Mouse (Mus musculus): ENCODE data around the gene Wfdc16.
"Not testable (repeated sequence)": the region's sequence is repeated elsewhere in the genome, so short reads cannot be mapped to it uniquely, and the experiment has no call there.

Wfdc16 gene

DNA sequence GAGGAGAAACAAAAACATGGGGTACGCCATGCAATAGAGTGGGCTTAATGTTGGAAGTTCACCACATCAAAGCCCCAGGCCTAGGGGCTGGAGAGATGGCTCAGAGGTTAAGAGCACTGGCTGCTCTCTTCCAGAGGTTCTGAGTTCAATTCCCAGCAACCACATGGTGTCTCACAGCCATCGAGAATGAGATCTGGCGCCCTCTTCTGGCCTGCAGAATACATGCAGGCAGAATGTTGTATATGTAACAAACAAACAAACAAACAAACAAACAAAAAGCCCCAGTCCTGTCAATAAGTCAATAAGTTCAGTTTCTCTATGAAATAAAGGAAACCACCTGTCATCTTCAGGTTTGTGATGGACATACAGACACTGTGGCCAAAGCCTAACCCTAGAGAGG lies 38.4 kb downstream of the Wfdc16 start:
- DNase-seq (ENCODE audit: low read depth), result no peak

DNA sequence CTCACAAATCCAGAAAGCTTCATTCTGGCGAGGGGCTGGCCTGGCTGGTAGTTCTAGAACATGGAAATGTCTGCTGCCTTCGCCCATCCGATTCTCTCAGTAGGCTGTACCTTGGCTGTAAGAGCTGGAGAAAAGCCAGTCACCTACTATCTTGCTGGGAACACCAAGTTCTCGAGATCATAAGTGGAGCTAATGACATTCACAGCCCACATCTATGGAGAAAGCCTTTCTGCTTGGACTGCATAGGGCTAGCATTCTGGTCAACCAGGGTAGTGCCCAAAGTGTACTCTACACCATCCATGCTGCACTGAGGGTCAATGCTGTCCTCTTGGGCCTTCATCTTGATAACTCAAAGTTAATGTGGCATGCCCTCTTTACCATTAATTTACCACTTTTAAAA lies 45.1 kb downstream of the Wfdc16 start, which contains the start of gene Eppin:
Gene Eppin (minus strand): TSS at position 101 of the 400 bp plus-strand sequence.
- no peak for DNase-seq (ENCODE audit: low read depth)

- DNase-seq (ENCODE audit: low read depth), result no peak
Measured at GRCm38 (mm10) chr2:164592014-164592413, 46.6 kb downstream of the Wfdc16 start.

DNA sequence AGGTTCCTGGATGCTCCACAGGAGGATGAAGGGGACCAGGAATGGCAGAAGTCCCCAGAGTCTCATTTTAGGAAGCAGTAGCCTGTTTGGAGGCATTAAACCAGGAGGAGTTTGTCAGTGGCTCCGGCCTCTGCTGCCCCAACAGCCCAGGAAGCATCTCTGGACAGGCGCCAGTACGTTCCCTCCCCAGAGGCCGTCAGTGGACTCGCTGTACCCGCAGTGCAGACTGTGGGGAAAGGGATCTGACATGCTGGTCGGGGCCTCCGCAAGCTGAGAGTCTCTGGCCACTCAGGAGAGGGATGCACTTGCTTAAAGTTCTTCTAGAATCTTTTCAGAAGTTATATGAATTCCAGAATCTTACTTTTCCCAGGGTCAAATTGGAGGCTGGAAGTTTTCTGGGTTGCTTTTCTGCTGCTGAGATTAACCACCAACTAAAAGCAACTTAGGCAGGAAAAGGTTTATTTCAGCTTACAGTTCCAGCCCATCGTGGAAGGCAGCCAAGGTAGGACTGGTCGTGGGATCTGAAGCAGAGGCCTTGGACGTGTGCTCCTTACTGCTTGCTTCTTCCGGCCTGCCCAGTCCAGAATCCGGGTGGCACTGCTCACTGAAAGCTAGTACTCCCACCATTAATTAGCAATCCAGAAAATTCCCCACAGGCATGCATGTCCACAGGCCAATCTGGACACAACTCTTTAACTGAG lies 53.4 kb downstream of the Wfdc16 start, which contains the start of gene Wfdc6a:
Gene Wfdc6a (minus strand): TSS at position 423 of the 701 bp plus-strand sequence.
- DNase-seq (ENCODE audit: low read depth), result not testable (repeated sequence)

All from c-Kit-positive CD71-positive TER-119-negative erythroid progenitor cells, embryonic 14.5 days (primary cell).